Mouse (Mus musculus) monocyte, adult 5-6 weeks (primary cell): ENCODE results near the gene Zfp467. TPM values are rescaled to one million over a fixed set of nuclear protein-coding genes. Genes with fewer than 3 reads are reported as not detected.

Experiments
- total RNA-seq: library from RNA; stranded (forward); fragments of 200-1000, 200-491, 200-594 nt; gene quantifications from 3 replicates; pipeline ENCODE4 v1.2.3, GENCODE M21; 2017

Zfp467 gene
- total RNA-seq, 1 experiment from 2014 or later: 5.4 TPM

Other genes with a start within 250 kb of the Zfp467 start
- gene Krba1, start 50.2 kb downstream of the Zfp467 start, total RNA-seq: 1.1 to 4.7 TPM (median 2.1 TPM) in 3 replicates
- gene Sspo, start 2.4 kb upstream of the Zfp467 start, total RNA-seq: 0.10 to 2.7 TPM (median 0.39 TPM) in 3 replicates
- 1.8 TPM in 1 of 3 replicates, not detected in the others for gene Atp6v0e2, start 91.8 kb upstream of the Zfp467 start, total RNA-seq
- gene Lrrc61, start 109.0 kb upstream of the Zfp467 start, total RNA-seq: 11.2 to 24.6 TPM (median 14.3 TPM) in 3 replicates
- gene Rarres2, start 127.0 kb upstream of the Zfp467 start, total RNA-seq: not detected in 3 replicates
- not detected in 3 replicates for gene Gm45021, start 143.8 kb upstream of the Zfp467 start, total RNA-seq
- gene Repin1, start 148.1 kb upstream of the Zfp467 start, total RNA-seq: 0.85 to 5.5 TPM (median 2.1 TPM) in 3 replicates
- gene Gm44965, start 148.1 kb upstream of the Zfp467 start, total RNA-seq: 7.7 TPM in 1 of 3 replicates, not detected in the others
- gene Zfp775, start 156.2 kb upstream of the Zfp467 start, total RNA-seq: 2.6 to 2.8 TPM (median 2.6 TPM) in 3 replicates
- 0.19 to 0.21 TPM in 2 of 3 replicates, not detected in the other for gene AI854703, start 180.9 kb upstream of the Zfp467 start, total RNA-seq
- gene Gimap8, start 201.4 kb upstream of the Zfp467 start, total RNA-seq: 132 to 417 TPM (median 134 TPM) in 3 replicates
- gene Gimap9, start 230.3 kb upstream of the Zfp467 start, total RNA-seq: 104 to 288 TPM (median 141 TPM) in 3 replicates
- gene Gimap4, start 238.7 kb upstream of the Zfp467 start, total RNA-seq: 697 to 2,222 TPM (median 742 TPM) in 3 replicates